Mouse (Mus musculus) lung, postnatal 0 days (tissue): Measurements from ENCODE around the gene Hydin. TPM values are rescaled to one million over a fixed set of nuclear protein-coding genes. Genes with fewer than 3 reads are reported as not detected.

Source experiments
- ATAC-seq: fragments of 200-750 bp; cut with Nextera tagmentation; 2 replicates; pipeline ENCODE4 v1.8.0; 2017; ENCODE audit warnings: moderate library complexity
- DNase-seq: peaks from one replicate; pipeline ENCODE4 v3.0.0-alpha.2; 2016; ENCODE audit warnings: low spot score
- H3K27ac ChIP-seq: fragments of 300-500 bp; sonication (generic); 2 replicates; pipeline ENCODE4 v1.5.1; 2014; ENCODE audit warnings: antibody characterized with exemption, mild to moderate bottlenecking, low read length, mixed read lengths
- H3K27me3 ChIP-seq: fragments of 300-500 bp; sonication (generic); replicated peaks from 2 replicates; pipeline ENCODE4 v1.6.1; 2014; ENCODE audit warnings: low read length, mixed read lengths; ENCODE audit not compliant: insufficient read depth
- H3K36me3 ChIP-seq: fragments of 300-500 bp; sonication (generic); 2 replicates; pipeline ENCODE4 v1.6.1; 2014; ENCODE audit warnings: low read length, mixed read lengths; ENCODE audit not compliant: insufficient read depth
- H3K4me1 ChIP-seq: fragments of 300-500 bp; sonication (generic); 2 replicates; pipeline ENCODE4 v1.6.1; 2014; ENCODE audit warnings: antibody characterized with exemption, low read depth, low read length, mixed read lengths; ENCODE audit not compliant: insufficient read depth
- H3K4me2 ChIP-seq: fragments of 300-500 bp; sonication (generic); replicated peaks from 2 replicates; pipeline ENCODE4 v1.6.1; 2014; ENCODE audit warnings: low read depth, mild to moderate bottlenecking, low read length, moderate library complexity, mixed read lengths
- H3K4me3 ChIP-seq: fragments of 300-500 bp; sonication (generic); 2 replicates; pipeline ENCODE4 v1.5.1; 2014; ENCODE audit warnings: low read depth, low read length
- H3K9ac ChIP-seq: fragments of 300-500 bp; sonication (generic); replicated peaks from 2 replicates; pipeline ENCODE4 v1.6.1; 2014; ENCODE audit warnings: low read depth, mild to moderate bottlenecking
- H3K9me3 ChIP-seq: fragments of 300-500 bp; sonication (generic); 2 replicates; pipeline ENCODE4 v1.6.1; 2016; ENCODE audit warnings: low read length, mixed read lengths
- CTCF ChIP-seq: IDR thresholded peaks from 2 replicates; pipeline ENCODE4 v1.5.1; 2016; ENCODE audit warnings: antibody characterized with exemption, mild to moderate bottlenecking
- EP300 ChIP-seq: IDR thresholded peaks from 2 replicates; pipeline ENCODE4 v1.6.1; 2016; ENCODE audit warnings: antibody characterized with exemption, mild to moderate bottlenecking, control low read depth
- WGBS: fragments of 180-500 bp; shearing (Covaris S2); extraction: QIAGEN DNeasy Blood & Tissue Kit; methylation state at CpG from one replicate; pipeline ENCODE4 v1.1.7; 2014; 5-methylcytosine and 5-hydroxymethylcytosine counted together
- polyA plus RNA-seq: library from polyadenylated mRNA; unstranded; fragments of >200 nt; fragmentation: Nextera tagmentation; extraction: Ambion mirVana; gene quantifications from 2 replicates; pipeline ENCODE4 v1.2.1, GENCODE M21; 2015

The Hydin gene
- polyA plus RNA-seq, 1 experiment from 2014 or later: 0.97 TPM

DNA sequence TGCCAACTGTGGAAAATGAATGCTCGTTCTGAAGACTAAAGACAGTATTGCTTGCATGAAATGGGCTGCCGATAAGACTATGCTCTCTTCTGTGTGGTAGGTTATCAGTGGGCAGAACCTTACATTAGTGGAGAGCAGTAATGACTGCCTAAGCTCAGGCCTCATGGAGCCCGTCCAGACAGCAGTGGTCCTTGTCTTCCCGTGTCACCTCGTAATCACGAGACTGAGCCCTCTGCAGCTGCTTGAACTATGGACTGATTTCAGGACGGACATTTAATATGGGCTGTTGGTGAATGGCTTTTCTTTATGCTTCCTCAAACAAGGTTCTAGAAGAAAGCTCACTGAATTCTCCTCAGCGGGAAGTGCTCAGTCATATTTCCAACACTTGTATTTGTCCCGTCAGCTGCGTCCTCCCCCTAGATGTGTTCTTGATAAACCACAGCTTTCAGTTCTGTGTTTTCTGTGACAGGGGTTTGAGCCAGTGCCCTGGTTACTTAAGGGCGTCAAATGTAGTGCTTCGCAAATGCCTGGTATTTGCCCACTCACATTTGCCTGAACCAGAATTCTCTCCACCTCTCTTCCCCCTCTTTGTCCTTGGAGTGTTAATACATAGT is 73.4 kb downstream of the Hydin start:
- WGBS: 59% methylated on average over 12 of the region's 12 CpGs
- H3K4me3 ChIP-seq: no peak overlapping the region
- peak; percentile 32; the same call in 1 of the 2 replicates for TF ChIP-seq EP300
- TF ChIP-seq CTCF: no peak
- H3K27ac ChIP-seq: peak overlapping the region; percentile 7; the same call in 1 of the 2 replicates
- no peaks in the 10 kb centered on the region for H3K36me3 ChIP-seq
- H3K9me3 ChIP-seq: no peaks in the 10 kb centered on the region
- H3K9ac ChIP-seq: no peak overlapping the region
- ATAC-seq: peak; percentile 87
- H3K4me2 ChIP-seq: no peak overlapping the region
- peak; percentile 62 for DNase-seq
- H3K4me1 ChIP-seq: no peaks in the 10 kb centered on the region
- no peaks in the 10 kb centered on the region for H3K27me3 ChIP-seq

DNA sequence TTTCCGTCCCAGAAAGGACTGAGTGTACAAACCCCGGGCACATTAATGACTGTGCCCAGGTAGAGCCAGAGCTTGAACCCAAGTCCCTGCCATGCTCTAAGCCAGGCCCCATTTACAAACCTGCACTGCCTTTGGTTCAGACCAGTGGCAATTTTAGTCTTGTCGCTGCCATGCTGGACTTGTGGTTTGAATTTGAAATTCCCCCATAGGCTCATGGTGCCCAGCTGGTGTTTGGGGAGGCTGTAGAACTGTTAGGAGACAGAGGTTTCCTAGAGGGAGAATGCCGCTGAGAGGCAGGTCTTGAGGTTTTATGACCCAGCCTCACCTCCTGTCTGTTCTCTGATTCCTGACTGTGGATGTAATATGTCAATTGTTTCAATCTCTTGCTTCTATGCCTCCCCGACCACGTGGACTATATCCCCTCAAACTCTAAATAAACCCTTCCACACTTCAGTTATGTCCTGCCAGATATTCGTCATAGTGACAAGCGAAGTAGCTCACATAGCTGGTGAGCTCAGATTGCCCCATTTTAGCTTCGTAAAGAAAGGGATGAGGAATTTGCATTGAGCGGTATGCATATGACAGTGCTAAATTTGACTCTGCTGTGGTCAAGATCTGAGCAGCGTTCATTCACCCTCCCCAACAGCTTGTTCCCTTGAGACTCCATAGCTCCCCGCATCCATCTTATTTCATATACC is 79.1 kb downstream of the Hydin start:
- H3K27me3 ChIP-seq: no peaks in the 10 kb centered on the region

DNA sequence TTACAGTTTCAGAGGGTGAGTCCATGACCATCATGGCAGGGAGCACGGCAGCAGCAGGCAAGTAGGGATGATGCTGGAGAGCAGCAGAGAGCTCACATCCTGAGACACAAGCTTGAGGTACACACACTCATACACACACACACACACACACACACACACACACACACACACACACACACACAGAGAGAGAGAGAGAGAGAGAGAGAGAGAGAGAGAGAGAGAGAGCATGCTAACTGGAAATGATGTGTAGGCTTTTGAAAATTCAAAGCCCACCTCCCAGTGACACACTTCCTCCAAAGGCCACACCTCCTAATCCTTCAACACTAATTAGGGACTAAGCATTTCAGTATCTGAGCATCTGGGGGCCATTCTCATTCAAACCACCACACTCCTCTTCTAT is 80.1 kb downstream of the Hydin start:
- Histone ChIP-seq H3K4me3 (no peak overlapping the region), H3K27me3 (no peaks in the 10 kb centered on the region), H3K9me3 (no peaks in the 10 kb centered on the region), H3K36me3 (no peaks in the 10 kb centered on the region), H3K27ac (no peak overlapping the region), H3K9ac (no peak overlapping the region), H3K4me2 (no peak overlapping the region), H3K4me1 (no peaks in the 10 kb centered on the region)
- no peak for DNase-seq
- no peak for TF ChIP-seq EP300
- no peak for TF ChIP-seq CTCF
- 86% methylated on average over 1 of the region's 1 CpGs for whole genome bisulfite sequencing
- no peak for ATAC-seq

More for the DNA sequence above, 79.1 kb downstream of the Hydin start:
- no peak overlapping the region for H3K27ac ChIP-seq
- no peak for DNase-seq
- no peaks in the 10 kb centered on the region for H3K4me1 ChIP-seq
- H3K9ac ChIP-seq: no peak overlapping the region
- H3K4me3 ChIP-seq: no peak overlapping the region
- H3K9me3 ChIP-seq: no peaks in the 10 kb centered on the region
- ATAC-seq: no peak
- no peaks in the 10 kb centered on the region for H3K36me3 ChIP-seq
- H3K4me2 ChIP-seq: no peak overlapping the region
- TF ChIP-seq EP300 (no peak), CTCF (no peak)
- WGBS: 79% methylated on average over 12 of the region's 12 CpGs

DNA sequence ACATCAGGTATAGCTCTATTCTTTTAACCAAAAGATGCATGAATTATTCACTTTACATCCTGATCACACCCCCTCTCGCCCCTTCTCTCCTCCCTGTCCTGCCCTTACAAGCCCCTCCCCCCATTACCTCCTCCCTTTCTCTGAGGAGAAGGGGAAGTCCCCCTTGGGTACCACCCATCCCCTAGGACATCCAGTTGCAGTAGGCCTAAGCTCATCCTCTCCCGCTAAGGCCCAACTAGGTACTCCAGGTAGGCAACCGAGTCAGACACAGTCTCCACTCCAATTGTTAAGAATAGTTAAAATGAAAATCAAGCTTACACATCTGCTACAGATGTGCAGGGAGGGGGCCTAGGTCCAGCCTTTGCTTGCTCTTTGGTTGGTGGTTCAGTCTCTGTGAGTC is 83.9 kb downstream of the Hydin start:
- Histone ChIP-seq H3K4me3 (no peak overlapping the region), H3K4me1 (no peaks in the 10 kb centered on the region), H3K9me3 (no peaks in the 10 kb centered on the region), H3K27me3 (no peaks in the 10 kb centered on the region), H3K36me3 (no peaks in the 10 kb centered on the region), H3K27ac (no peak overlapping the region), H3K4me2 (no peak overlapping the region), H3K9ac (no peak overlapping the region)
- no peak for DNase-seq
- ATAC-seq: no peak
- no peak for TF ChIP-seq CTCF
- WGBS: 76% methylated on average over 3 of the region's 3 CpGs

DNA sequence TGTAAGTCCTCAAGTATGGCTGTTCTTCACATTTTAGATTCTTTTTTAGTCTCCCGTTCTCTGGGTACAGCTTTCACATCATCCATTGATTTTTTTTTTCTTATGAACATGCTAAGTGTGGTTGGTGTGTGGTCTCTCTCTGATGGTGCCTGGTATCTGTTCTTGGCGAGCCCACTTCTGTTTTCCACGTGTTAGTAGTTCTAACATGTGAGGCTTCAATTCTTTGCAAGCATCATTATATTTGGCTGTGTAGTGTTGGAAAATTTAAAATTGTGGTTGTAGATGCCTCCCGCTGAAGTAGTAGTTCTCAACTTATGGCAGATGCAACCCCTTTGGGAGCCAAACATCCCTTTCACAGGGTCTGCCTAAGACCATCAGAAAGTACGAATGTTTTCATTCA is 85.1 kb downstream of the Hydin start:
- no peaks in the 10 kb centered on the region for H3K9me3 ChIP-seq
- H3K4me1 ChIP-seq: no peaks in the 10 kb centered on the region
- H3K9ac ChIP-seq: no peak overlapping the region
- no peaks in the 10 kb centered on the region for H3K36me3 ChIP-seq
- H3K4me2 ChIP-seq: no peak overlapping the region
- H3K27ac ChIP-seq: no peak overlapping the region
- DNase-seq (no peak), ATAC-seq (no peak)
- TF ChIP-seq EP300: no peak
- TF ChIP-seq CTCF: no peak
- WGBS: 76% methylated on average over 5 of the region's 5 CpGs
- no peak overlapping the region for H3K4me3 ChIP-seq
- no peaks in the 10 kb centered on the region for H3K27me3 ChIP-seq

DNA sequence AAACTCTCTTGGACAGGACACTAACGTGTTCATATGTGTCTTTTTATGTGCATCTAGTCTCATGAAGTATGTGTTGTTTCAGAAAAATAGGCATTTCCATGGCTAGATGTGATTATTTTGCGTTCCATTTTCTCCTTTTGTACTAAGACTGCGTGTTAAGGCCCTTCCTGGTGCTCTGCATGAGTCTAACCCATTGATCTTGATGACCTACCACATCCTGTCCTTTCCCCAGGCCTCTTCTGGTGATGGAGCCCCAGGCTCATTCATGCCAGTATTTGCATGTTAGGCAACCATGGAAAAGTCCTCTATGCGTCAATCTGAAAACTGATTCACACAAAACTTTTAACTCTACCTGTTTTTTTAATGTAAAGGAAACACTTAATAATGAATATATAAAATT is 96.2 kb downstream of the Hydin start:
- Histone ChIP-seq H3K4me3 (no peak overlapping the region), H3K27ac (no peak overlapping the region), H3K9ac (no peak overlapping the region), H3K9me3 (no peaks in the 10 kb centered on the region), H3K4me2 (no peak overlapping the region), H3K36me3 (no peaks in the 10 kb centered on the region), H3K27me3 (no peaks in the 10 kb centered on the region), H3K4me1 (no peaks in the 10 kb centered on the region)
- DNase-seq (no peak), ATAC-seq (no peak)
- 81% methylated on average over 4 of the region's 4 CpGs for WGBS
- TF ChIP-seq CTCF: no peak
- TF ChIP-seq EP300: no peak
